8 mouse cellular contexts compared by ENCODE assay signal in genomic region chr19:6529265-6529985, GRCm38 (mm10). TPM values are rescaled to one million over a fixed set of nuclear protein-coding genes. Genes with fewer than 3 reads are reported as not detected.
DNase-seq lines count a peak whose midpoint lies in the region; ATAC-seq and TF ChIP-seq lines count a peak whose summit lies in the region.

No protein-coding gene starts in this region.

- TF ChIP-seq POLR2A in heart, adult 2 months (IDR thresholded peaks at IDR 0.05; ENCODE audit: insufficient read depth, low read depth, low read length), result no peak

- intact Hi-C loops in heart, adult 2 months (cut with DNase I), result no loop called here
- intact Hi-C loops in heart, postnatal 25 days (cut with DNase I), result no loop called here

- H3K36me3 ChIP-seq in heart, adult 2 months (ENCODE audit: control insufficient read depth, insufficient read depth, low read length), result no peaks in the 10 kb centered on the region
- H3K36me3 ChIP-seq in forebrain, embryonic 12.5 days (replicated peaks), result peaks cover 20% of the 10 kb centered on the region
- H3K36me3 ChIP-seq in kidney, embryonic 16.5 days (ENCODE audit: insufficient read depth, low read length), result no peaks in the 10 kb centered on the region
- H3K36me3 ChIP-seq in midbrain, embryonic 16.5 days (ENCODE audit: control insufficient read depth, insufficient read depth, low read length), result peaks cover 8% of the 10 kb centered on the region

- no peaks in the 10 kb centered on the region for H3K9me3 ChIP-seq in forebrain, embryonic 12.5 days
- no peaks in the 10 kb centered on the region for H3K9me3 ChIP-seq in kidney, embryonic 16.5 days (ENCODE audit: low read length)
- H3K9me3 ChIP-seq in midbrain, embryonic 16.5 days (replicated peaks; ENCODE audit: control insufficient read depth, low read length, poor library complexity, severe bottlenecking), result no peaks in the 10 kb centered on the region

- H3K27ac ChIP-seq in heart, adult 2 months, result no peak overlapping the region
- peak overlapping the region; percentile 61 for H3K27ac ChIP-seq in forebrain, embryonic 12.5 days
- H3K27ac ChIP-seq in kidney, embryonic 16.5 days (ENCODE audit: low read length), result peak overlapping the region; percentile 76
- H3K27ac ChIP-seq in midbrain, embryonic 16.5 days (ENCODE audit: low read length), result peak overlapping the region; percentile 55

- no peak for TF ChIP-seq EP300 in heart, adult 2 months (IDR thresholded peaks at IDR 0.05; ENCODE audit: insufficient read depth, low read depth, low read length)

- H3K27me3 ChIP-seq in heart, adult 2 months (ENCODE audit: control insufficient read depth, insufficient read depth, low read length), result peaks cover 3% of the 10 kb centered on the region
- H3K27me3 ChIP-seq in forebrain, embryonic 12.5 days, result peaks cover 10% of the 10 kb centered on the region
- H3K27me3 ChIP-seq in kidney, embryonic 16.5 days (ENCODE audit: insufficient read depth, low read length), result peaks cover 20% of the 10 kb centered on the region
- no peaks in the 10 kb centered on the region for H3K27me3 ChIP-seq in midbrain, embryonic 16.5 days (ENCODE audit: control insufficient read depth, insufficient read depth, low read depth, low read length)

- peak overlapping the region; percentile 36 for H3K4me2 ChIP-seq in forebrain, embryonic 12.5 days
- H3K4me2 ChIP-seq in kidney, embryonic 16.5 days (replicated peaks; ENCODE audit: low read depth, low read length), result peak overlapping the region; percentile 92
- H3K4me2 ChIP-seq in midbrain, embryonic 16.5 days (ENCODE audit: low read length), result no peak overlapping the region

- peak; percentile 27 to 45 for DNase-seq in heart, adult 2 months
- no peak for DNase-seq in heart, postnatal 25 days (ENCODE audit: low spot score)
- no peak for DNase-seq in left cerebral cortex, adult 9 months (ENCODE audit: low spot score in 2 of 2)
- no peak for DNase-seq in layer of hippocampus, adult 9-11 months

- no peak overlapping the region for H3K4me3 ChIP-seq in heart, adult 2 months
- no peak overlapping the region for H3K4me3 ChIP-seq in forebrain, embryonic 12.5 days (replicated peaks)
- 0 out of 2 replicates have a peak overlapping the region, but pooled peaks have one; percentile 8 for H3K4me3 ChIP-seq in kidney, embryonic 16.5 days (ENCODE audit: low read length)
- H3K4me3 ChIP-seq in midbrain, embryonic 16.5 days (ENCODE audit: low read depth, low read length), result no peak overlapping the region

- WGBS in heart, adult 2 months, result 77% methylated on average over 14 of the region's 14 CpGs
- WGBS in forebrain, embryonic 12.5 days, result 56% methylated on average over 14 of the region's 14 CpGs
- WGBS in kidney, embryonic 16.5 days, result 51% methylated on average over 14 of the region's 14 CpGs
- 58% methylated on average over 14 of the region's 14 CpGs for WGBS in midbrain, embryonic 16.5 days

- no peaks in the 10 kb centered on the region for H3K79me2 ChIP-seq in heart, adult 2 months (replicated peaks; ENCODE audit: control insufficient read depth, insufficient read depth, low read length)

- H3K4me1 ChIP-seq in heart, adult 2 months (ENCODE audit: control insufficient read depth, insufficient read depth, low read length), result 0 out of 2 replicates have a peak, but pooled peaks cover 1% of the 10 kb centered on the region
- H3K4me1 ChIP-seq in forebrain, embryonic 12.5 days, result peaks cover 52% of the 10 kb centered on the region
- H3K4me1 ChIP-seq in kidney, embryonic 16.5 days (ENCODE audit: insufficient read depth, low read length), result peaks cover 58% of the 10 kb centered on the region
- peaks cover 43% of the 10 kb centered on the region for H3K4me1 ChIP-seq in midbrain, embryonic 16.5 days (ENCODE audit: control insufficient read depth, insufficient read depth, low read length)

- TF ChIP-seq CTCF in heart, adult 2 months (IDR thresholded peaks at IDR 0.05), result 0 out of 2 replicates have a peak, but pooled peaks have one; percentile 12

- ATAC-seq in forebrain, embryonic 12.5 days (ENCODE audit: low FRiP score), result peak; percentile 39; the same call in 1 of the 2 replicates
- ATAC-seq in kidney, embryonic 16.5 days (ENCODE audit: low FRiP score, low TSS enrichment), result peak; percentile 60; the same call in 1 of the 2 replicates
- ATAC-seq in midbrain, embryonic 16.5 days, result no peak
- ATAC-seq in megakaryocyte, adult 5-6 weeks (ENCODE audit: poor library complexity, severe bottlenecking), result no peak

- H3K9ac ChIP-seq in heart, adult 2 months (ENCODE audit: low read depth, low read length), result no peak overlapping the region
- H3K9ac ChIP-seq in forebrain, embryonic 12.5 days, result no peak overlapping the region
- peak overlapping the region; percentile 7; the same call in 1 of the 2 replicates for H3K9ac ChIP-seq in kidney, embryonic 16.5 days (replicated peaks; ENCODE audit: low read length)
- no peak overlapping the region for H3K9ac ChIP-seq in midbrain, embryonic 16.5 days (ENCODE audit: low read depth, low read length)

RNA-seq across cellular contexts. Expression of gene Slc22a12, which starts 13.4 kb away (rescaled TPM):
- not detected for total RNA-seq in heart, adult 2 months (2021)
- polyA plus RNA-seq in heart, adult 2 months (2012; rRNA removed), result not detected in 2 replicates
- total RNA-seq in heart, postnatal 25 days (2021), result not detected
- polyA plus RNA-seq in forebrain, embryonic 12.5 days (2016; fragmentation: Nextera tagmentation; extraction: Ambion mirVana), result not detected in 2 replicates
- polyA plus RNA-seq in kidney, embryonic 16.5 days (2015; fragmentation: Nextera tagmentation; extraction: Ambion mirVana), result 27.4 and 27.7 TPM in 2 replicates
- polyA plus RNA-seq in midbrain, embryonic 16.5 days (2015; fragmentation: Nextera tagmentation; extraction: Ambion mirVana), result 0.11 TPM in 1 of 2 replicates, not detected in the other
- total RNA-seq in megakaryocyte, adult 5-6 weeks (2015), result not detected in 2 replicates
- total RNA-seq in megakaryocyte, adult 5-6 weeks (2017), result not detected in 2 replicates

Comparison
In these comparisons a context has a peak if more than half of its experiments do, and no peak if none do; other contexts are left out.
1. DNase-seq: peak in heart, adult 2 months (2 of 2); none in heart, postnatal 25 days (single experiment), left cerebral cortex, adult 9 months (0 of 2) and layer of hippocampus, adult 9-11 months (single experiment).
2. ATAC-seq: peak in forebrain, embryonic 12.5 days (single experiment) and kidney, embryonic 16.5 days (single experiment); none in midbrain, embryonic 16.5 days (single experiment) and megakaryocyte, adult 5-6 weeks (single experiment).
3. RNA of gene Slc22a12, which starts 13.4 kb away (polyA plus RNA-seq): 27.4 to 27.7 TPM in kidney, embryonic 16.5 days; 0.11 TPM in midbrain, embryonic 16.5 days, not detected in heart, adult 2 months and not detected in forebrain, embryonic 12.5 days; every median in the first group is over 10 times any median in the second.